Mouse (Mus musculus): Measurements from ENCODE around the gene Scnn1a.

DNA sequence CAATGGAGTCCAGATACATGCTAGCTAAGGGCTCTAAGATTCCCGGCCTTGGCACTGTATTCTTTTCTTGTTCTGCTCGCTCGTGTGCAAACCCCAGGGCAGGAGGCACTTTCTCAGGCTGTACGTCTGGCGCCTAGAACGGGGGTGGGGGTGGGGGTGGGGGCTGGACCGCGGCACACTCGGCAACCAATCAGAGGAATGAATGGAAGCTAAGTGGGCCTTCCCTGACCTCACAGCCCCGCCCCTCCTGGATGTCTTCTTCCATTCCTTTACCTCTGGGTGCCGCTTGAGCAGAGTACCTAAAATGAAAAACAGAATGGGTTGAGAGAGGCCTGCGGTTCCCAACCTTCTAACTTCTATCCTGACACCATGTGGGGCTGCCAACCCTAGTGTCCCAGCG lies 11.5 kb upstream of the Scnn1a start:
- no peak for TF ChIP-seq CTCF (IDR thresholded peaks at IDR 0.05; ENCODE audit: low read depth)
- TF ChIP-seq EP300 (IDR thresholded peaks at IDR 0.05; ENCODE audit: low read depth): no peak

Measured in liver, postnatal 0 days (tissue).